Mouse (Mus musculus): ENCODE data around the gene Aars. TPM values are rescaled to one million over a fixed set of nuclear protein-coding genes. Genes with fewer than 3 reads are reported as not detected.
"Not testable (repeated sequence)": the region's sequence is repeated elsewhere in the genome, so short reads cannot be mapped to it uniquely, and the experiment has no call there.

Aars gene
- polyA plus RNA-seq, 1 experiment from 2014 or later = 49.3 TPM

GRCm38 (mm10) chr8:111055661-111056060 is 22.7 kb downstream of the Aars start:
- H3K4me2 ChIP-seq = no peak overlapping the region
- H3K36me3 ChIP-seq = peaks cover 59% of the 10 kb centered on the region
- H3K27me3 ChIP-seq (replicated peaks) = no peaks in the 10 kb centered on the region
- H3K9me3 ChIP-seq (replicated peaks) = no peaks in the 10 kb centered on the region
- no peak overlapping the region for H3K4me3 ChIP-seq
- H3K9ac ChIP-seq = no peak overlapping the region
- no peak overlapping the region for H3K27ac ChIP-seq (ENCODE audit: poor library complexity, severe bottlenecking)
- ATAC-seq (ENCODE audit: insufficient number of reproducible peaks, low FRiP score) = no peak
- 65% methylated on average over 2 of the region's 2 CpGs for WGBS
- H3K4me1 ChIP-seq (replicated peaks) = peaks cover 25% of the 10 kb centered on the region

GRCm38 (mm10) chr8:111056158-111056663 is 23.3 kb downstream of the Aars start, which contains the start of gene Exosc6:
TSS of gene Exosc6 (plus strand) at chr8:111056339.
- peak within 1 kb of the TSS; percentile 82 for H3K4me3 ChIP-seq
- peaks cover 55% of the 10 kb centered on the region for H3K36me3 ChIP-seq
- H3K4me2 ChIP-seq = peak within 1 kb of the TSS; percentile 99
- peak within 1 kb of the TSS; percentile 87 for H3K9ac ChIP-seq
- under 1% methylated on average over 68 of the region's 68 CpGs for WGBS
- ATAC-seq (ENCODE audit: insufficient number of reproducible peaks, low FRiP score) = peak; percentile 91
- no peaks in the 10 kb centered on the region for H3K9me3 ChIP-seq (replicated peaks)
- no peaks in the 10 kb centered on the region for H3K27me3 ChIP-seq (replicated peaks)
- H3K4me1 ChIP-seq (replicated peaks) = peaks cover 31% of the 10 kb centered on the region
- H3K27ac ChIP-seq (ENCODE audit: poor library complexity, severe bottlenecking) = peak within 1 kb of the TSS; percentile 84

- H3K4me2 ChIP-seq = peak overlapping the region; percentile 99
- peaks cover 49% of the 10 kb centered on the region for H3K36me3 ChIP-seq
- peak; percentile 53 for ATAC-seq (ENCODE audit: insufficient number of reproducible peaks, low FRiP score)
- H3K4me1 ChIP-seq (replicated peaks) = peaks cover 36% of the 10 kb centered on the region
- peak overlapping the region; percentile 82 for H3K4me3 ChIP-seq
- WGBS = under 1% methylated on average over 61 of the region's 63 CpGs
- peak overlapping the region; percentile 87 for H3K9ac ChIP-seq
- H3K27me3 ChIP-seq (replicated peaks) = no peaks in the 10 kb centered on the region
- no peaks in the 10 kb centered on the region for H3K9me3 ChIP-seq (replicated peaks)
- H3K27ac ChIP-seq (ENCODE audit: poor library complexity, severe bottlenecking) = peak overlapping the region; percentile 84
Measured at GRCm38 (mm10) chr8:111056691-111057293, 23.8 kb downstream of the Aars start.

- Histone ChIP-seq H3K4me2 (peak overlapping the region; percentile 9; the same call in 1 of the 2 replicates), H3K4me3 (no peak overlapping the region), H3K9me3 (replicated peaks) (no peaks in the 10 kb centered on the region), H3K27me3 (replicated peaks) (no peaks in the 10 kb centered on the region), H3K27ac (ENCODE audit: poor library complexity, severe bottlenecking) (peak overlapping the region; percentile 62), H3K9ac (0 out of 2 replicates have a peak overlapping the region, but pooled peaks have one; percentile 23), H3K36me3 (peaks cover 27% of the 10 kb centered on the region), H3K4me1 (replicated peaks) (peaks cover 36% of the 10 kb centered on the region)
- WGBS = 53% methylated on average over 2 of the region's 2 CpGs
- no peak for ATAC-seq (ENCODE audit: insufficient number of reproducible peaks, low FRiP score)
Measured at GRCm38 (mm10) chr8:111058946-111059572, 26.1 kb downstream of the Aars start.

- Histone ChIP-seq H3K27me3 (replicated peaks) (no peaks in the 10 kb centered on the region), H3K27ac (ENCODE audit: poor library complexity, severe bottlenecking) (no peak overlapping the region), H3K36me3 (peaks cover 8% of the 10 kb centered on the region), H3K9ac (peak overlapping the region; percentile 74), H3K4me3 (peak overlapping the region; percentile 79), H3K4me1 (replicated peaks) (peaks cover 36% of the 10 kb centered on the region), H3K4me2 (peak overlapping the region; percentile 93), H3K9me3 (replicated peaks) (no peaks in the 10 kb centered on the region)
- no peak for ATAC-seq (ENCODE audit: insufficient number of reproducible peaks, low FRiP score)
- WGBS = 2% methylated on average over 14 of the region's 14 CpGs
Measured at GRCm38 (mm10) chr8:111061688-111062071, 28.7 kb downstream of the Aars start.

- under 1% methylated on average over 27 of the region's 27 CpGs for WGBS
- Histone ChIP-seq H3K36me3 (peaks cover 8% of the 10 kb centered on the region), H3K9ac (peak overlapping the region; percentile 74), H3K4me3 (peak overlapping the region; percentile 79), H3K27me3 (replicated peaks) (no peaks in the 10 kb centered on the region), H3K4me1 (replicated peaks) (peaks cover 33% of the 10 kb centered on the region), H3K9me3 (replicated peaks) (no peaks in the 10 kb centered on the region), H3K27ac (ENCODE audit: poor library complexity, severe bottlenecking) (0 out of 2 replicates have a peak overlapping the region, but pooled peaks have one; percentile 1), H3K4me2 (peak overlapping the region; percentile 93)
- peak; percentile 80 for ATAC-seq (ENCODE audit: insufficient number of reproducible peaks, low FRiP score)
Measured at GRCm38 (mm10) chr8:111062072-111062757, 29.3 kb downstream of the Aars start.

GRCm38 (mm10) chr8:111062893-111063292 is 29.9 kb downstream of the Aars start:
- ATAC-seq (ENCODE audit: insufficient number of reproducible peaks, low FRiP score) = no peak
- H3K36me3 ChIP-seq = peaks cover 5% of the 10 kb centered on the region
- peak overlapping the region; percentile 93 for H3K4me2 ChIP-seq
- 0 out of 2 replicates have a peak overlapping the region, but pooled peaks have one; percentile 1 for H3K27ac ChIP-seq (ENCODE audit: poor library complexity, severe bottlenecking)
- no peaks in the 10 kb centered on the region for H3K27me3 ChIP-seq (replicated peaks)
- no peaks in the 10 kb centered on the region for H3K9me3 ChIP-seq (replicated peaks)
- WGBS = 50% methylated on average over 2 of the region's 2 CpGs
- peaks cover 28% of the 10 kb centered on the region for H3K4me1 ChIP-seq (replicated peaks)
- no peak overlapping the region for H3K9ac ChIP-seq
- peak overlapping the region; percentile 79 for H3K4me3 ChIP-seq

GRCm38 (mm10) chr8:111066308-111066707 is 33.4 kb downstream of the Aars start:
- no peaks in the 10 kb centered on the region for H3K36me3 ChIP-seq
- no peak overlapping the region for H3K9ac ChIP-seq
- ATAC-seq (ENCODE audit: insufficient number of reproducible peaks, low FRiP score) = no peak
- no peak overlapping the region for H3K4me2 ChIP-seq
- H3K4me3 ChIP-seq = no peak overlapping the region
- 63% methylated on average over 4 of the region's 4 CpGs for WGBS
- H3K27ac ChIP-seq (ENCODE audit: poor library complexity, severe bottlenecking) = no peak overlapping the region
- H3K27me3 ChIP-seq (replicated peaks) = no peaks in the 10 kb centered on the region
- no peaks in the 10 kb centered on the region for H3K9me3 ChIP-seq (replicated peaks)
- peaks cover 7% of the 10 kb centered on the region for H3K4me1 ChIP-seq (replicated peaks)

GRCm38 (mm10) chr8:111067439-111067838 is 34.5 kb downstream of the Aars start:
- H3K4me1 ChIP-seq (replicated peaks) = 0 out of 2 replicates have a peak, but pooled peaks cover 2% of the 10 kb centered on the region
- H3K36me3 ChIP-seq = no peaks in the 10 kb centered on the region
- no peak overlapping the region for H3K4me2 ChIP-seq
- H3K27ac ChIP-seq (ENCODE audit: poor library complexity, severe bottlenecking) = no peak overlapping the region
- 30% methylated on average over 10 of the region's 10 CpGs for WGBS
- no peaks in the 10 kb centered on the region for H3K9me3 ChIP-seq (replicated peaks)
- no peaks in the 10 kb centered on the region; the same call in 1 of the 2 replicates for H3K27me3 ChIP-seq (replicated peaks)
- no peak overlapping the region for H3K9ac ChIP-seq
- H3K4me3 ChIP-seq = no peak overlapping the region
- no peak for ATAC-seq (ENCODE audit: insufficient number of reproducible peaks, low FRiP score)

- not testable (repeated sequence) for H3K4me1 ChIP-seq (replicated peaks); ATAC-seq (ENCODE audit: insufficient number of reproducible peaks, low FRiP score); H3K4me2 ChIP-seq; H3K27me3 ChIP-seq (replicated peaks); H3K36me3 ChIP-seq; H3K4me3 ChIP-seq; H3K9ac ChIP-seq; H3K27ac ChIP-seq (ENCODE audit: poor library complexity, severe bottlenecking); H3K9me3 ChIP-seq (replicated peaks)
- WGBS = 82% methylated on average over 9 of the region's 9 CpGs
Measured at GRCm38 (mm10) chr8:111068660-111069059, 35.7 kb downstream of the Aars start.

GRCm38 (mm10) chr8:111075926-111076325 is 43.0 kb downstream of the Aars start:
- Histone ChIP-seq H3K9ac (no peak overlapping the region), H3K4me1 (replicated peaks) (peaks cover 8% of the 10 kb centered on the region; the same call in 1 of the 2 replicates), H3K27ac (ENCODE audit: poor library complexity, severe bottlenecking) (no peak overlapping the region), H3K27me3 (replicated peaks) (peaks cover 9% of the 10 kb centered on the region), H3K9me3 (replicated peaks) (no peaks in the 10 kb centered on the region), H3K4me2 (no peak overlapping the region), H3K4me3 (no peak overlapping the region), H3K36me3 (no peaks in the 10 kb centered on the region)
- ATAC-seq (ENCODE audit: insufficient number of reproducible peaks, low FRiP score) = no peak
- 72% methylated on average over 3 of the region's 3 CpGs for WGBS

Measured in heart, embryonic 12.5 days (tissue).